Mouse (Mus musculus) natural killer cell, adult 2 months (primary cell): ENCODE data around the gene Retnlb.
"Not testable (repeated sequence)": the region's sequence is repeated elsewhere in the genome, so short reads cannot be mapped to it uniquely, and the experiment has no call there.

Experiments used
- DNase-seq, 2 experiments: peaks; one replicate each; pipeline ENCODE4 v3.0.0; 2022; ENCODE audit warnings: low spot score in 2 of 2

The Retnlb gene

DNA sequence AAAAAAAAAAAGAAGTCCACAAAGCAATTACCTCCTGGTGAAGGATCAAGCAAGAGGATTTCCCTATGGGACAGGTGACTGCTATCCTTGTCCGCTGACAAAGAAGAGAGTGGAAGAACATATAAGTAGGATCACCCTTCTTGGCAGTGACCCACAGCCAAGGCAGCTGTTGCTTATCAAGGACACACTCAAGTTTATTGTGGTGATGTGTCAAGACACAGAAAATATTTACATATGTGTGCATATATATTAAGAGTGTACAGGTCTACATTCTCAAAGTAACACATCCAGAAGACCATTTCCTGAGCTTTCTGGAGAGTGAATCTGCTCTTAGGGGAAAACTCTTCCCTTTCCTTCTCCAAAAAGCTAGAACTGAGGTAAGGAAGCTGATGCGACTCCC, at the start of gene Retnlb:
TSS of gene Retnlb (plus strand) at position 162 of the 400 bp plus-strand sequence.
- no peak for DNase-seq

DNA sequence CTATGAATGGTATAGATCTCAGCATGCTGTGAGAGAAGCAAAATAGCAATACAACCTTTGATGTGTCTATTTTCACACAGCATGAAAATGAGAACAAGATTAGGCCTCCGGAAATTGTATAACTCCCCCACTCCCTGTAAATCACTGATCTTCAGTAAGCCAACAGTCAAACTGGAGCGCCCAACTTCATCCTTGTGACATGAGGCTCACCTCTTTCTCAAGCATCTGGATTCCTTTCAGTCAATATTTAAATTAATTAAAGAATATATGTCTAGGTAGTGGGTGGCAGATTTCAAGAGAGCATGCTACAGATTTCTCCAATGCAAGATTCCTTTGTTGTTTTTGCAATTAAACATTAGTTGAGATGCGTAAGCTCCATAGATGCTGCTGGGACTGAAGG, 47.5 kb upstream of the Retnlb start:
- DNase-seq: no peak

DNA sequence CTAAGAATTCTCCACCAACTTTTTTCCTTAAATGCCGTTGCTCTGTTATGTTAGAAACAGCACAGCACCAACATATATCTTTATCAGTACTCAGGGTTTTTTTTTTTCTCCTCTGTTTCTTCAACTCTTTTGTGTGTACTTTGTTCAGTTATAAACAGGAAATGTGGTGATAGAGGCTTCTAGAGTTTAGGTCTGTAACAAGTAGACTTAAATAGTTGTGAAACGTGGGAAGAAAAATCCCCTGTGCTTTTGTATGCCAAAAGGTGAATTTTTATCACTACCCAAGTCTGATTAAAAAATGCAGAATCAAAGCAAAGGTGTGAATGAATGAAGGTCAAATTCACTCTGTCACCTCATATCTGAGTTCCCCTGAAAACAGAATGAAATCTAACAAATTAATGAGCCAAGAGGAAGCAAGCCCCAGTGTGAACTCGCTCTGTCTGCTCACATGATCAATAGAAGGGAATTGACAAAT, 44.6 kb upstream of the Retnlb start, which contains the start of gene Trat1:
TSS of gene Trat1 (minus strand) at position 51 of the 475 bp plus-strand sequence.
- DNase-seq: no peak

DNA sequence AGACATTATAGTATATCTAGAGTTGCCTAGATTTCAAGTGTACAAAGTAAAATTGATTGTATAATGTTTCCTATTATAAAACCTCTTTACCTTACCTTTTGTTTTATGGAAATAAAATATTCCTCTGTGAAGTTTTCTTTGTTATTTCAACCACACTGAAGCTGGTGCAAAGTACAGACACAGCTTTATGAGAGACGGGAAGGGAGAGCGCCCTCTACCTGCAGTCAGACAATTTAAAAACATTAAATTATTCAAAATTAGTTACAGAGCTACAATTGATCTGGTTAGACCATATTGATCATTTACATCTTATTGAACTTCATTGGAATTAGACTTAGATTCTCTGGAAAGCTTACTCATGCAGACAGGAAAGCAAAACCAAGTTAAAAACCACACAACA, 39.4 kb upstream of the Retnlb start:
- no peak for DNase-seq

DNA sequence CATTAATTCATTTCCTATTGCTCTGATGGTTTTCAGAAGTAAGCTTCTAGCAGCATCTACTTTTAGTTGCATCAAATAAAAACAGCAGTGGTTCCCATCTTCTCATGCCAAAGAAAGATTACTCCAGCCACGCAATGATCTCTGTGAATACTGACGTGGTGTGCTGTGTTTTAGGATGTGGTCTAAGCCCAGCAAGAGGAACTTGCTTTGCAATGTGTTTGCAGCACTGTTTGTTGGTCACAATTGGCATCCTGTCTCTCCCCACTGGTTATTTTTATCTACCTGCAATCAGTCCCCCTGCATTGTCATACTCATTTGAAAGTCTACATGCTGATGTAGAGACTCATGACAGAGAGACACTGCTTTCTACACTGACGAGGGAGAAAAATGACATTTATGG, 30.4 kb upstream of the Retnlb start:
- peak; percentile 5 to 11 for DNase-seq

DNA sequence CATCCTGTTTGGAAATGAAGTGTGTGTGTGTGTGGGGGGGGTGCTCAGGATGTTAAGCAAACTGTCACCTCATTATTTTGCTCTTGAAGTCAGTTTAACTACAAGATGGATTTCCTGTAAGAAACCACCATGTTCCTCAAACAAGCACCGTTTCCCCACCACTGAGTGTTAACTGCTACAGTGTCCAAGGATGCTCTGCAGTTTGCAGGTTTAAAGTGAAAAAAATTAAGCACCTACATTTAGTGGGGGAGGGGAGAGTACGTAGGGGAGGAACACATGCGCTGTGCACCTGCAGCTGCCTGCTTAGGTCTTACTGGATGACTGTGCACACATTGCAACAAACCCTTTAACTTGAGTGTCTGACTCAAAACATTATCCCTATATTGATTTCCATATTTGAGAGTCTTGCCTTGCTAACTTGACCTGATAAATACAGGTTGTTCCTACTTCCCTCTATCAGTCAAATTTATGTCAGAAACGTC, 27.9 kb upstream of the Retnlb start:
- no peak for DNase-seq

DNA sequence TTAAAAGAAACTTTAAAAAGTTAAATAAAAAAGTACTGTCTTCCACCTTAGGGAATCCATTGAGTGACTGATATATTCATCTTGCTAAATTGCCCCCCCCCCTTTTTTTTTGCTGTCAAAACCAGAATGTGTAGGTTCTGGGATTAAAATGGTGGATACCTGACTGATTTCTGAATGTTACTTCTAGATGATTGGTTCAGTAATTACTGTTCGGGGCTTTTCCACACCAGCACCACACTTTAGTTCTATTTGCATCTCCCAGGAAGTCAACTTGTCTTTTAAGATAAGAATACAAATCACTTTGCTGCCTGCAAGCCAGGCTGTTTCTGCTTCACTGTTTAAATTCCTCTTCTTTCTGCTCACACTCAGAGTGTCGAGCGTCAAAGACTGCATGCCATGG, 18.4 kb upstream of the Retnlb start:
- DNase-seq: no peak

DNA sequence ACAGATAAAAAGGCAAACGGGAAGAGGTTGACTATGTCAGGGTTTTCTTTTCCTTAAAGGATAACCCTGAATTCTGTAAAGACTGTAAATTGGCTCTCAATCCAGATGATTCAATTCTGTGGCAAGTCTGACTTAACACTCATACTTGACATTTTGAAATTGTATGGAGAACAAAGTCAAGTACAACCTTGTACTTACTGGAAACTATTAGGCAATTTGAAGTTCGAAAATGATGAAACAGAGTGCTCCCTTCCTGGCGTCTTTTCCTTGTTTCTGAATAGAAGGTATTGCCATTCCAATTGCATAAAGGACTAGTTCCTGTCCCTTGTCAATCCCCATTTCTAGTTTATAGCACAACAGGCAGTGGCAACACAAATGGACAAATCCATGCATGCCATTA, 17.2 kb upstream of the Retnlb start:
- DNase-seq: no peak

DNA sequence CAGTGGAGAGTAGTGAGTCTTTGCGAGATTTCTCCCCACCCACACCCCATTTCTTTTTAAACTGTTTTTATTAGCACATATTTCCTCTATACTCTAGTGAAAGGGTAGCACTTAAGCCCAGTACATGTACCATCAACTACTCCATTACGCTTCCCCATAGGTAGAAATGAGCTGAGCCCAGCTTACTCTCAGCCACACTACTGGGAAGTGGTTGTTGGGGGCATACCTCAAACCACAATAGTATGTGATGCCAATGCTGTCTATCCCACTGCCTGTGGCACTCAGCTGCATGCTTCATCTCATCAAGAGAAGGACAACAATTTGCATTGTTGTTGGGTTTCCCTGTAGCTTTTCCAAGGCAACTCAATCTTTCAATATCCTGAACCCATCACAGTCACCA, 15.8 kb upstream of the Retnlb start:
- DNase-seq: no peak

DNA sequence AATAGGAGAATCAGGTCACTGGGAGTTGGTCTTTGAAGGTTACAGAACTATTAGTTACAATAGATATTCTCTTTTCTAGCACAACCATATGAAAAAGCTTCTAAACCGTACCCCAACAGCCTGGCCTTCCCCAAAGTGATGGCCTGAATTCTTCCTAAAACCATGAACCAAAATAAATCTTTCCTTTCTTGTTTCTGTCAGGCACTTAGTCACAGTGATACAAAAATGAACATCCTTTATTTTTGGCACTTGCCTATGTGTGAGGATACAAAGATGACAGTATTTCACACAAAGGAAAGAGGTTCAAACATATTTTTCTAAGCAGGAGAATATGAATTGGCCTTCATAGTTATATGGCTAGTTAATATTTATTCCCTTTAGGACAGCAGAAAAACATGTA, 11.2 kb upstream of the Retnlb start:
- DNase-seq: no peak

DNA sequence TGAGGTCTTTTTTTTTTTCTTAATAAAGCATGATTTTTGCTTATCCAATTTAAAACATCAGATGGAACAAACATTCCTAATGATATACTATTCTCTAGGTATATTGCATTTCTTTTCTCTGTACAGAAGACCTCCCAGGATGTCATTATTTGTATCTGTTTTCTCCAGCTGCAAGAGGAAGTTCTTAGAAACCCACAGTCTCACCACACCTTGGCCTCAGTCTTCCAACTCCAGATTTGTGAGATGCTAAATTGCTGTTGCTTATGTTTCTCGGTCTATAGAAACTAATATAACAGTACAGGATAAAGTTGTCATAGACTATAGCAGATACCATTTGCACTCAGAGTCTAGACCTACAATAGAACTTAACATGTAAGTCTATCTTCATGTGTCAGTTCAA, 10.1 kb upstream of the Retnlb start:
- no peak for DNase-seq

DNA sequence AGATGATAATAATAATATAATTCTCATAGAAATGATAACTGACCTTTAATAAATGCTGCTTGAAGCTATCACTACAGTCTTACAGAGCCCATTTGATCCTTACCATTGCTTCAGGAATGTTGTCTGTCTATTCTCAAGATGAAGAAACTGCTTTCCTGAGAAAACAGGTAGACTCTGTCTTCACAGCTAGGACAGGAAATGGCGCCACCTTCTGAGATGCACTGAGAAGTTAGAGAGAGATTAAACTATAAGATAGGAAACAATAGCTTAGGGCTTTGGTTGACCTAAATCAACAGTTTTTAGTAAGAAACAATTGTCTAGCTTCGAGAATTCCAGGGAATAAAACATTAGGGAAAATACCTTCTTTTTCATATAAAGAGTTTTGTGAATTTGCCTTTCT, 7.3 kb upstream of the Retnlb start:
- no peak for DNase-seq

DNA sequence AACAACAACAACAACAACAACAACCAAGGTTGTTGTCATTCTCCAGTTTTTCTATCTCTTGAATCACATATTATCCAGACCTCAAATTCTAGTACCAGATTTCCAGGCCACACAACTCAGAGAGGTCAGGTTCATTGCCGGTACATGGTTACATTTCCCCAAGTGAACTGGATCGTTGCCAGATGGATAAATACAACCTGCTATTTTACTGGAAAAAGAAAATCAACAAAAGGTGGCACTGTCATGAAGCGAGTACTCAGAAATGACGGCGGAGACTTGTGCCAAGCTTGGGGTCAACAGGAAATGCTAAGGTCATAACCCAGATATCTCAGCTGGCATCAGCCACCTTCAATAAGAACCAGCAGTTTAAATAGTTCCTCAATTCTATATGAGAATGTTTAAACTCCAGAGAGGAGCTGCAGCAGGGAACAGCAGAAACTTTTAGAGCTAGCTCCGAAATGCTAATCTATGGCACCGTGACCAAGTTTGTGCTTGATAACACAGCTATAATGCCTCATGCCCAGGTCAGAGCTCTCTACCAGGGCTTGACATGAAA, 4.7 kb upstream of the Retnlb start:
- DNase-seq: no peak

DNA sequence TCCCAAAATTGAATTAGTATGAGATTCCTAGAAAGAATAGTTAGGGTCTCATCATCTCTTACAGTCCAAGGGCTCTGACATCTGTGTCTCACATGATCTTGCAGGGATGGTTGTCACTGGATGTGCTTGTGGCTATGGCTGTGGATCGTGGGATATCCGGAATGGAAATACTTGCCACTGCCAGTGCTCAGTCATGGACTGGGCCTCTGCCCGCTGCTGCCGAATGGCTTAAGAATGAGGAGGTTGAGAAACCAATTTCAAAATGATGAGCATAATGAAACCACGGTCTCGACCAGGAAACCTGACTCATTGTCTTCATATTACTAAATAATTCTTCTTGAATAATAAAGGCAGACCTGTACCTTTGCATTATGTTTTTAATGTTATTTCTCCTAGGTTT, 1.9 kb downstream of the Retnlb start:
- DNase-seq: no peak

DNA sequence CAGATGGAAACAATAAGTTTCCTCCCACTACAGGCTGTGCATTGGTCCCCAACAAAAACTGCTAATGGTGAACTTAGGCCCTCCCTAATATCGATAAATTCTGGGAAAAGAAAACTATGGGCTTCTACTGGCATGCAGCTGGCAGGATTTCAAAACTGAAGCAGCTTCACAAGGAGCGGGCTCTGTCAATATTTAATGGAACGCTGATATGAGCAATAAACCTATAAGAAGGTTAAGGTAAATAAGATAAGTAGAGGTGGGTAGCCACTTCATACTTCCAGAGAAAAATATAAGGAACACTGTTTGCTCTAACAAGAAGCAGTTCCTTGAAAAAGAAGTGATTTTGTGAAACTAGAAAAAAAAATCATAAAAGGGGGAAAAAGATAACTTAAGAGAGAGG, 9.8 kb downstream of the Retnlb start:
- no peak for DNase-seq

DNA sequence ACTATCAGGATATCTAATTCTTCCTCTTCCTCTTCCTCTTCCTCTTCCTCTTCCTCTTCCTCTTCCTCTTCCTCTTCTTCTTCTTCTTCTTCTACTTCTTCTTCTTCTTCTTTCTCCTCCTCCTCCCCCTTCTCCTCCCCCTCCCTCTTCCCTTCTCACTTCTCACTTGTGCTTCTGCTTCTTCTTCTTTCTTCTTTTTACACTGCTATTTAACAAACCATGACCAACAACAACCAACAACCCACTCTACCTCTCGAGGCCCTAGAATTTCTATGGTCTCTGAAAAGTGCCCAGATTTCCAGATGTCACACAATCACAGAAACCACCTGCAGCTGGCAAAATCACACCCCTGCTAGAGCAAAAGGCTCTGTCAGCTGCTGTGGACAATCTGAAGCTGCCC, 11.0 kb downstream of the Retnlb start:
- DNase-seq: no peak

DNA sequence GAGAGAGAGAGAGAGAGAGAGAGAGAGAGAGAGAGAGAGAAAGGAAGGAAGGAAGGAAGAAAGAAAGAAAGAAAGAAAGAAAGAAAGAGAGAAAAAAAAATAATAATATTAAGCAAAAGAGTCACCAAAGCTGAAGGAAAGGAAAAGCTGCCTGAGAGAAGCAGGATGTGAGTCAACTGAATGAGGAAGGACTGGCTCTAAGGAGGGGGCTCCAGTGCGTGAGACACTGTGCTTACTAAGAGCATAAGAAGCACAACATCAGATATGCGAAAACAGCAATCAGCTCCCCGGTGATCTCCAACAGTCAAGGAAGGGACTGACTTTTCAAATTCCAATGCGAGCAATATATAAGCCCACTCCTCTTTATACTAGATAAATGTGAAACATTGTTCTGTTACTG, 12.4 kb downstream of the Retnlb start:
- no peak for DNase-seq

DNA sequence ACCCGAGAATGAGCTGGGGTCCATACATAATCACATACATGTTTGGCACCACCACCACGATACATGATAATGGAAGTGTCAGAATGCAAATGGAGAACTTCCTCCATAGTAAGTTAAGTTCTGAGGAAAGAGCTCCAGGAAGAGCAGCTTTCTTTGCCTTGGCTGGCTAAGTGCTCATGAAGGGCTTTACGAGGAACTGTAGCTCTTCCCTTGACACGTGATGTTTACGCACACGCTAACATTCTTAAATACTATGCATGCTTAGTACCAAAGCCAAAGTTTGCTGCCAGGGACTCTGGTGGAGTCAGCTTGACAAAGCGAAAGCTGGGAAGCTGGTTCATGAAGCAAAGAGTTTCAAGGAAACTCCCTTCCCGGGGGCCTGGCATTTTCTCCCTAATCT, 15.4 kb downstream of the Retnlb start:
- no peak for DNase-seq

DNA sequence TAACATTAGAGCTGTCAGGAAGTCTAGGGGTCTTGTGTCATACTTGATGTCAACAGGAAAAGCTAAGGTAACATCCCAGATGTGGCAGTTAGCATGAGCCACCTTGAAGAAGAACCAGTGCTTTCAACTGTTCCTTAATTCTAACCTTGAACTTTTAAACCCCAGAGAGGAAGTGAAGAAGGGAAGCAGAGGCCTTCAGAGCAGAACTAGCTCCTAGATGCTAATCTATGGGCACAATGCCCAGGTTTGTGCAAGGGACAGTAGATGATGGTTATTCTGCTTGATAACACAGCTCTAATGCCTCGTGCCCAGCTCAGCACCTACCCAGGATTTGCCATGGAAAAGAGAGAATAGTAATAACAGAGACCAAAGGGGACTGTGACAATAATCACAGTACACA, 17.0 kb downstream of the Retnlb start:
- not testable (repeated sequence) for DNase-seq

DNA sequence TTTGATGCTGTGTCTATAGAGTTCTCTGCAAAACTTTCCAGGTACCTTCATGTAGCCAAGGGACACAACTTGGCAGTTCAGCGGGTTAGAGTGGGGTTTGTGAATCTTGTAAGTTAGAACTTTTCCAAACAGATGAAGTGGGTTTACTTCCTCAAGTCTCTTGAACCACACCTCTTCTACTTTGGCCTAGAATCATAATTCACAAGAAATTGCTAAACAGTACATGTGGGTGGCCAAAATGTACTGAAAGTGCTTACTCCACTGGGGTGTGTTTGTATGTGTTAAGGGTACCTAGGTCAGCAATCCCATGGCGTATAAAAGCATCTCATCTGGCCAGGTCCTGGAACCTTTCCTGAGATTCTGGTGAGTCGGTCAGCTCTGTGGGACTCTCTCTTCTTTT, 25.6 kb downstream of the Retnlb start, which contains the start of gene Retnla:
TSS of gene Retnla (plus strand) at position 286 of the 400 bp plus-strand sequence.
- no peak for DNase-seq

DNA sequence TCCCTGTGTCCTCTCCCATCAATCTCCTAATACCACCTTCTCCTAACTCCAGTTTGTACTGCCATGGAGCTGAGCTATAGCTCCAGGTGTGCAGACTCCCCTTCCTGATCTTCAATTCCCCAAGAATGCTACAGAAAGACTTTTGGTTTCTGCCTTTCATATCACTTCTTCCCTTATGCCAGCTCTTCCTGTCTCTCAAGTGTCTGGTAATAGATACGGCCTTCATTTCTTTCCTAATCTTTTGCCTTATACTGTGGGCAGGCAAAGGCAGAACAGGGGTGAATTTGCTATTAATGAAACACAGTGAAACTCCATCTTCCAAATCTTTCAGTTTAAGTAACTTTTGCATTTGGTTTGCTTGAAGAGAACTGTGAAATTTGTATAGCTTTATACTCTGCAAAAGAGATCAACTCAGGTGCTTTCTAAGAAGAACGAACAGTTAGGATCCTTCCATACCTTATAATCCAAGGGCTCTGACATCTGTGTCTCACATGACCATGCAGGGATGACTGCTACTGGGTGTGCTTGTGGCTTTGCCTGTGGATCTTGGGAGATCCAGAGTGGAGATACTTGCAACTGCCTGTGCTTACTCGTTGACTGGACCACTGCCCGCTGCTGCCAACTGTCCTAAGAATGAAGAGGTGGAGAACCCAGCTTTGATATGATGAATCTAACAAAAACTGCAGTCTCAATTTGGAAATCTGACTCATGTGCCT, 27.2 kb downstream of the Retnlb start:
- DNase-seq: no peak

DNA sequence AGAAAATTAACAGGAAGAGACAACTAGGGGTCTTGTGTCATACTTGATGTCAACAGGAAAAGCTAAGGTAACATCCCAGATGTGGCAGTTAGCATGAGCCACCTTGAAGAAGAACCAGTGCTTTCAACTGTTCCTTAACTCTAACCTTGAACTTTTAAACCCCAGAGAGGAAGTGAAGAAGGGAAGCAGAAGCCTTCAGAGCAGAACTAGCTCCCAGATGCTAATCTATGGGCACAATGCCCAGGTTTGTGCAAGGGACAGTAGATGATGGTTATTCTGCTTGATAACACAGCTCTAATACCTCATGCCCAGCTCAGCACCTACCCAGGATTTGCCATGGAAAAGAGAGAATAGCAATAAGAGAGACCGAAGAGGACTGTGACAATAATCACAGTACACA, 48.3 kb downstream of the Retnlb start:
- DNase-seq: not testable (repeated sequence)

DNA sequence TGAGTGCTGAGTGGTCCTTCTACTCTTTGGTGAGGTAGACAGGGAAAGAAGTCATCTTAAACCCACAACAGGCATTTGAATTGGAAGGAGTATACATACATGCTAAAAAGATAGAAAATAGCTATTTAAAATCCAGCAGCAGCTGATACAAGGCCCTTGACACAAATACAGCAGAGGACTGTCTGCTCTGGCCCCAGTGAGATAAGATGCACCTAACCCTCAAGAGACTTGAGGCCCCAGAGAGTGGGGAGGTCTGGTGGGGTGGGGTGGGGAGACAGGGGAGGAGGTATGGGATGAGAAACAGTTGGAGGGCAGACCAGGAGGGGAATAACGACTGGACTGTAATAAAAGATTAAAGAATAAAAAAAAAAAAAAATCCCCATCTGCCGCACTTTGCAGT, 51.0 kb downstream of the Retnlb start:
- no peak for DNase-seq
